Mouse (Mus musculus) ovary, postnatal 14 days (tissue): ENCODE measurements around the gene Eaf2.

Experiments
- DNase-seq: peaks from one replicate; pipeline ENCODE4 v3.0.0; 2022; ENCODE audit warnings: low spot score

Eaf2 gene

DNA sequence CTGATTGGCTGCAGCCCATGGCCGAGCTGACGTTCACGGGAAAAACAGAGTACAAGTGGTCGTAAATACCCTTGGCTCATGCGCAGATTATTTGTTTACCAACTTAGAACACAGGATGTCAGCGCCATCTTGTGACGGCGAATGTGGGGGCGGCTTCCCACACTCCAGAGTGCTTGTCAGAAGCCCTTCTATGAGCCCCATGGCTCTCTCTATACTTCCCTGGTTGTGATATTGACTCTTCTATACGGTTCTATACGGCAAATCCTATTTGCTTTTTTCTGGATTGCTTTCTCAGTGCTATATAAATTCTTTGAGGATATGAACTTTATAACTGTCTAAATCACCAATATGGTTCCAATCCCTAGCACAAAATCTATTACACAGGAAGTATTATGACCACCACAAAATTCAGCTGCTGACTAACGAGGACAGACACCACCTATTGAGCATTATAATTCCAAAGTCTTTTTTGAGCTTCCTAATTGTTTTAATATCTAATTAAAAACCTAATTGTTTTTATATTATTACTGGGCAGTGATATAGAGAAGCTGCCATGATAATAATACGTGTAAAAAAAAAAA, 104.5 kb downstream of the Eaf2 start:
- DNase-seq, result no peak

GRCm38 (mm10) chr16:36751979-36752378, 122.8 kb downstream of the Eaf2 start:
- no peak for DNase-seq

DNA sequence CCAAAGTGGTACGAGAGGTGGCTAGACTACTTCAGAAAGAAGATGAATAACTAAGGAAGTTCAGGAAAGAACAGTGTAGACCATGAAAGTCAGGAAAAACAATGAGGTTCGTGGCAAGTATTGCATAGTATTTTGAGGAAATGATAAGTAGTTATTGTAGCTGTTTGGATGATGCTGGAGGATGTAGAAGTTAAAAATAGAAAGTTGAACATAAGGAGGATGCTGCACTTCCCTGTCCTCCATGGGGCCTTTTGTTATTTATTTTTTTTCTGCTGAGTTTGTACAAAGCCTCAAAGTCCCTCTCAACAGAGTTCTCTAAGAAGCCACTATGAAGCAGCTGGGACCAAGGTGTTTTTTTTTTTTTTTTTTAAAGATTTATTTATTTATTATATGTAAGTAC, 127.0 kb downstream of the Eaf2 start:
- DNase-seq, result no peak

DNA sequence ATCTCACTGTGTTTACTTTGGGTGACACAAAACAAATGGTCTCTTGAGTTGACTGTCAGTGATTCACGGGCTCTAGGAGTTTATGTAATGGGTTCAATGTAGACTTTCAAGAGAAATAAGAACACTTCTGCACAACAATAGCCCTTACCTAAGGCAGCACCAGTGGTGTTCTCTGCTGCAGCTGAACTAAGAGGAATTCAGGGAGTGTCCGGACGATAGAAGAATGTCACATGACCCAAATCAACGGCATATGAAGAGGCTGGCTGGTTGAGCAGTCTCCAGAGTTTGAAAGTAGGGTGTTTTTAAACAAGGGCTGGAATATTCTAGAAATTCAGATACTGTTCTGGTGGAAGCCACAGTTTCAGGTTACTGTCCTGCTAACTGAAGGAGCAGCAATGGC, 127.7 kb downstream of the Eaf2 start:
- DNase-seq, result no peak

DNA sequence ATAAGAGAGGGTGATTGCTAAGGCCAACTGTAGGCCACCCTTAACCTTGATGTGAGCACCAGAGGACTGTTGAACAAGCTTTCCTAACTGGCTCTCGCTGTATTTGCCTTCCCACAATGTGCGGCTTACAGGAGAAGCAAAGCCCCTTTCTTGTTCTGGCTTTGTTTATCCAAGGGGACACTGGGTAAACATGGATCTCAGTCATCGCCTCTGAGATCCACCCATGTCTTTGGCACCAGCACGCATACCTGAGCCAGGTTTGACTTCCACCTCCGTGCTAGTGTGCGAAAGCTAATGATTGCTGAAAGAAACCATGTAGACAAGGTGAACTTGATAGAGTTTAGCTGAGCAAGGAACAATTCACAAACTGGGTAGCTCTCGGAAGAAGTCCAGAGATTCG, 131.2 kb downstream of the Eaf2 start:
- DNase-seq, result no peak
